Mouse (Mus musculus) E14TG2a.4 (cell line): ENCODE data around the gene Sfswap.

Experiments used
- CTCF ChIP-seq: conservative IDR thresholded peaks from 2 replicates; pipeline ENCODE4 v1.5.1; 2014; ENCODE audit warnings: low read length
- NANOG ChIP-seq: IDR thresholded peaks from 2 replicates; pipeline ENCODE4 v1.6.1; 2014; ENCODE audit warnings: borderline replicate concordance, low read length, mixed read lengths

- TF ChIP-seq CTCF (peak; percentile 75), NANOG (no peak)
These were observed 85.0 kb downstream of the Sfswap start for GRCm38 (mm10) chr5:129586016-129586415.
